Mouse (Mus musculus): ENCODE results near the gene Map2k1. TPM values are rescaled to one million over a fixed set of nuclear protein-coding genes. Genes with fewer than 3 reads are reported as not detected.
A peak's percentile ranks its signal among the peaks of the same experiment; 100 is the strongest.
"Not testable (repeated sequence)": the region's sequence is repeated elsewhere in the genome, so short reads cannot be mapped to it uniquely, and the experiment has no call there.

The Map2k1 gene
- 10 to 100 TPM; 31.5 to 33.0 TPM for polyA plus RNA-seq (2017; shearing (Covaris generic))

DNA sequence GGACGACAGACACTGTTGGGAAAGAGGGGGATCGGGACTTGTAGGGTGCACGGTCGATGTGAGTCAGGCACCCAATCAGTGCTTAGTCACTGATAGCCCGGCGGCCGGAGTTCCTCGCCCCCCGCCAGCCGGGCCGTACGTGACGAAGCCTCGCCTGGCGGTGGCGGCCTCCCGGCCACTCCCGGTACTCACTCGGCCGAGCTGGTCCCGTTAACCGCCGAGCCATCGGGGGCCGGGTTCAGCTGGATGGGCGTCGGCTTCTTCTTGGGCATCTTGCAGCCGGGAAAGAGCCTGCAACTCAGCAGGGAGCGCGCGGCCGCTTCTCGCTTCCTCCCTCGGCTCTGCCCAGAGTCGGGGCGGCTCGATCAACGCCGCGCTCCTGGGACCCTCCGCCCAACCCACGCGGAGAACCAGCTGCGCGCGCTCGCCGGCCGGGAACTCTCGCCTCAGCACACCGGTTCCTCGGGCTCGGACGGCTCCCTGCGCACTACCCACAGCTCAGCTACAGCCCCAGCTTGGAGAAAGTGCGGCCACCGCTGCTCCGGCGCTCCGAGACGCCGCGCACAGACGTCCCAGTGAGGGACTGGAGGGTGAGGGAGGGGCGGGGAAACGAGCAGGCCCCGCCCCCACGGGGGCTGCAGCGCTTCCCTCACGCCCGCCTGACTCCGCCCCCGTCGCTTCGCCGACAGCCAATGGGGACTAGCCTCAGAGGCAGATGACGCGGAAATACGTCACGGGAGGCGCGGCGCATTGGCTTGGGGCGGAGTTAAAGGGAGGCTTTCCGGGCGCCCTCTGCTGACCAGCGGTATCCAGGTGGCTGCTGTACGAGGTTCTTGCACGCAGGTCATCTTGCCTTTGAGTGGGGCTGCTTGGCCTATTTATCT, at the start of gene Map2k1:
Gene Map2k1 (minus strand): TSS at position 611 of the 884 bp plus-strand sequence.
- peak; percentile 97 for ATAC-seq

DNA sequence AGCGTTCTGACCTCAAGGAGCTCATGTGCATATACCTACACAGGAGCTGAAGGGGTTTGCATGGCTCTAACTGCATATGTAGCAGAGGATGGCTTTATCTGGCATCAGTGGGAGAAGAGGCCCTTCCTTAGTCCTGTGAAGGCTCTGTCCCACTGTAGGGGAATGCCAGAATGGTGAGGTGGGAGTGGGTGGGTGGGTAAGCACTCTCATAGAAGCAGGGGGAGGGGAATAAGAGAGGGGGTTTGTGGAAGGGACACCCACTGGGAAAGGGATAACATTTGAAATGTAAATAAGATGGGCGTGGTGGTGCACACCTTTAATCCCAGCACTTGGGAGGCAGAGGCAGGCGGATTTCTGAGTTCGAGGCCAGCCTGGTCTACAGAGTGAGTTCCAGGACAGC, 49.7 kb upstream of the Map2k1 start:
- not testable (repeated sequence) for ATAC-seq

DNA sequence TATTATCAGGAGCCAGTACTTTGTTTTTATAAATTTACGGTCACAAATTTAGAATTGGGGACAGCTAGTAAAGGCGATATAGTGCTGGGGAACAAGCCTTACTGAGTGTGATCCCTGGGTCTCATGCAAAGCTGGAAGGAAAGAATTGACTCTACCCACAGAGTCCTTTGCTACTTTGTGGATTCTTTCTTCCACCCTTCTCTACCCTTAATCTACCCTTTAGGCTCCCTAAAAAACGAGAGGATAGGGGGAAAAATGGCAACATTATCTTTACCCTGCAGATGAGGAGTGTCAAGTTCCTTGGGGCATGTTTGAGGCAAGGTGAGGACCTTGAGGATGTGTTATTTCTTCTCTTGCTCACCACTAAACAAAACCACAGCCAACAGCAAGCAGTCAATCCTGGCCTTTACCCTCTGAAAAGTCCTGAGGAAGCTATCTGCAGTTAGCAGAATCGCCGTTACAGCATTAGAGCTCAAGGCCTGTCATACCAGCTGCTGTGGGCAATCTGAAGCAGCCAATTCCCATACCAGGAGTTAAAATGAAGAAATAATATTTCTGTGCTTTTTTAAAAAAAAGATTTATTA, 29.1 kb upstream of the Map2k1 start:
- no peak for ATAC-seq

DNA sequence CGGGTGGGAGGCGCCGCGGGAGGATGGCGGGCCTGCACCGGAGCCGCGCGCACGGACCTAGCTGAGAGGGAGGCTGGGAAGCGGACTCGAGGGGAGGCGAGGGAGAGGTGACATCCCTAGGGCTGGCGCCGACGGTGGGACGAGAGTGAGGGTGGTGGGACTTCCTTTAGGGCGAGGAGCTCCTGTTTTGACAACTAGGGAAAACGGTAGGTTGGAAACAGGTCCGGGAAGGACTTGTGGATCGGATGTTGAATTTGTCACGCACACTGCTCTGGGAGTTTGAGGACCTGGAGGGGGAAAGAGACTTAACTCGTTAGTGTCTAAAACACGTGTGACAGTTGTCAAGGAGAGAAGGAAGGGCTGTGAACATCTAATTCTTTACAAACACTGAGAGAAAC, 28.3 kb upstream of the Map2k1 start:
- no peak for ATAC-seq

DNA sequence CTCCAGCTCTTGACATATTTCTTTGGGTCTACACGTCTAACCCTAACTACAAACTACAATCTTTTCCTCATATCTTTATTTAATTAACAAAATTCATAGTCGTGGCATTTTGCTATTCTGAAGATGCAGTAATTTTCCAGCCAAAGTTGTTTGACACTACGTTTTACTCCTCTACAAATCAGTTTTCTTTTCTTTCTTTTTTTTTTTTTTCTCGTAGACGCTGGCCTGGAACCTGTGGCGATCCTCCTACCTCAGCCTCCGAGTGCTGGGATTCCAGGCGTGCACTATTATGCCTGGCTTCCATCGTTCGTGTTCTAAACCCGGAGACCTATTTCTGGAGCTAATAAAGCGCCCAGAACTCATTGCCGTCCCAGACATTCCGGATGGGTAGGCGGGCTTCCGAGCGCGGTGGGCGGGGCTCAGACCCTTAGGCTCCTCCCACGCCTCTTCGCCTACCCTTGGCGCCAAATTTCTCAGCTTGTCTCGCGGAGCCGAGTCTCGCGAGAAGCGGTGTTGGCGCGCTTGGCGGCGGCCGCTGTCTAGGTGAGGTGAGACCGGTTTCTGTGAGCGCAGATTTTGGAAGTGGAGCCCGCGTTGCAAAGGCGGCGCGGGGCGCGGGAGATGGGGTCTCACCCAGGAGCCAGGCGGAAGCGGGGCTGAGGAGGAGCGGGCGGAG, 27.8 kb upstream of the Map2k1 start, which contains the start of gene Tipin:
Gene Tipin (plus strand): TSS at position 477 of the 676 bp plus-strand sequence.
- ATAC-seq, result peak; percentile 98

DNA sequence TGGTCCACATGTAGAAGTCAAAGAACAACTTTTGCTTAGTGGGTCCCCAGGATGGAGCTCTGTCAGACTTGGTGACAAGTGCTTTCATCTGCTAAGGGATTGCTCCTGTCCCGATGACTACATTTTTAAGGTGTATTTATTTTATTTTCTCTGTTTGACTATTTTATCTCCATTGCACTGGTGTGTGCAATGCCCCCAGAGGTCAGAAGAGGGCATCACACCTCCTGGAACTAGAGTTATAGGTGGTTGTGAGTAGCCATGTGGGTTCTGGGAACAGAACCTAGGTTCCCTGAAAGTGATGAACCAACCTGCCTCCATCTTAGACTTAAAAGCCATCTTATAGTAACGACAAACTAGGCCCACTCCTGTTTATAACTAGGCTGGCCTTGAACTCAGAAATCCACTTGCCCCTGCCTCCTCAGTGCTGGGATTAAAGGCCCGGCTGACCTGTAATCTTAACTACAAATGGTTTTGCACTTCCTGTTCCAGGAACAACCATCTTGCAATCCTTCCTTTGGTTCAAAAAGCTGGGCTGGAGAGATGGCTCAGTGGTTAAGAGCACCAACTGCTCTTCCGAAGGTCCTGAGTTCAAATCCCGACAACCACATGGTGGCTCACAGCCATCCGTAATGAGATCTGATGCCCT, 25.4 kb upstream of the Map2k1 start:
- ATAC-seq, result no peak

DNA sequence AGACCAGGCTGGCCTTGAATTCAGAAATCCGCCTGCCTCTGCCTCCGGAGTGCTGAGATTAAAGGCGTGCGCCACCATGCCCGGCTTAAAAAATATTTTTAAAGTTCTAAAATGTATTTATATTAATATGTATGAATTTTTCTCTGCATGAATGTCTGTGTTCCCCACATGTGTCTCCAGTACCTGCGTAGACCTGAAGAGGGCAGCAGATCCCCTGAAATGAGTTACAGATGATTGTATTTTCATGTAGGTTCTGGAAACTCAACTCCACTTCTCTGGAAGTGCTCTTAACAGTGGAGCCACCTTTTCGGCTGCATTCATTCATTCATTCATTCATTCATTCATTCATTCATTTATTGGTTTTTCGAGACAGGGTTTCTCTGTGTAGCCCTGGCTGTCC, 24.3 kb upstream of the Map2k1 start:
- ATAC-seq, result no peak

DNA sequence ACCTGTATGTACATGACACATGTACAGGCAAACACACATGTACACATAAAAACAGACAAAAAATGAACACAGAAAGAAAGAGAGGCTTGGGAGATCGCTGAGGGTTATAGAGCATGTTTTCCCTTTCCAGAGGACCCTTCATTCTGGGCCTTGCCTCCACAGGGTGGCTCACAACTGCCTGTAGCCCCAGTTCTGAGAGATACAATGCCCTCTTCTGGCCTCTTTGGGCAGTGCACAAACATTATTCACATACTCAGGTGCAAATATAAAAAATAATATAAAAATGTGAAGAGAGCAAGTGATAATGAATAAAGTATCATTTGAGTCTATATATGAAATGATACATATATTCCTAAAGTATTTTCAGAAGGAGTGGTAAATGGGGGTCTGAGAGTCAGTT, 21.5 kb upstream of the Map2k1 start:
- no peak for ATAC-seq

DNA sequence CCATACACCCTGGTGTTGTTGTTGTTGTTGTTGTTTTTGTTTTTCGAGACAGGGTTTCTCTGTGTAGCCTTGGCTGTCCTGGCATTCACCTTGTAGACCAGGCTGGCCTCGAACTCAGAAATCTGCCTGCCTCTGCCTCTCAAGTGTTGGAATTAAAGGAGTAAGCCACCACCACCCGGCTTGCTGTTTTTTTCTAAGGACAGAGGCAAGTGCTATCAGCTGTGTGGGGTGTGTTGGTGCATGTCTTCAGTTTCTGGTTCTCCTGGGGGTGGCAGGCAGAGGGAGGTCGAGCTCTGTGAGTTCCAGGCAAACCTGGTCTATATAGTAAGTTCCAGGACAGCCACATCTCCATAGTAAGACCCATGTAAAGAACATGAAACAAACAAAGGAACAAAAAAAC, 20.9 kb upstream of the Map2k1 start:
- no peak for ATAC-seq

DNA sequence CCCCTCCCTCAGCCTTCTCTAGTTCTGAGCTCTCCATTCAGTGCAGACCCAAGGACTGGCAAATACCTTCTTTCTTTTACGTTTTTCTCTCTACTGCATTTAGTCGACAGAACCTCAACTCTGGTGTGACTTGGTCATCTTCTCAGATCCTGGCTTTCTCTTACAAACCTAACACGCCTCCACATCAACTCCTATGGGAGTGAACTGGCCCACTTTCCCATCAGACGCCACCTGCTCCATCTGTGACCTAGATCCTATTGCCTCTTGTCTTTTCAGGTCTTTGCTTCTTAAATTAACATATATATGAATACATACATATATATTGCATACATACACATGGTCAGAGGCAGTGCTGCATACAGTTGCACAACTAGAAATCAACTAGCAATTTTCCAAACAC, 20.3 kb upstream of the Map2k1 start:
- no peak for ATAC-seq

DNA sequence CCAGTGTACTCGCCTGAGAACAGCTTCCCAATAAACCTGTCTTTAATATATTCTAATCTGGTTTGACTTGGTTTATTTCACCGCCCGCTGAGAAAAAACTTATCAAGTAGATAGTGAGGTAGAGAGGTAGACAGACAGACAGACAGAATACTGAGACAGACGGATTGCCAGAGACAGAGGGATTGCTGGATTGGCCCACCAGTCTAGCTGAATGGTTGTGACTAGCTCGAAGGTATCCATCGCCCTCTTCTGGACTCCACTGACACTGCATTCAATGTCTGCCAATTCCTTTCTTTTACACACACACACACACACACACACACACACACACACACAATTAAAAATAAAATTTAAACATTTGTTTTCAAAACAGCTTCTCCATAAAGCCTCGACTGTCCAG, 19.2 kb upstream of the Map2k1 start:
- no peak for ATAC-seq

DNA sequence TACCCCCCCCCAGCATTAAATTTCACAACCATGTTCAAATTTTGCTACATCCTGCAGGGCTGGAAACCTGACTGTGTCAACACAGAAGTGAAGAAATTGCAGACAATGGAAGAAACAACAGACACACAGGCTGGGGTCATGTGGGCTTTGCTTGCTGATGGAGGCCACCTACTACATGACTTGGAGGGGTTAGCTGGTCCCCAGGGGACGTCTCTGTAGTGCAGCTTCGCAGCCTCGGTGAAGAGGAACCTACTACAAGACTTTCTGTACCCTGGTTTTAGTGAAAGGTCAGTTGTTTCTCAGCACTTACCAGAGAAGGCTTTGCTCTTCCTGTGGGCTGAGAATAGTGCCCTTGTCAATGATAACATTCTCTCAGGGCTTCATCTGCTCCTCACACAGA, 17.8 kb upstream of the Map2k1 start:
- no peak for ATAC-seq

DNA sequence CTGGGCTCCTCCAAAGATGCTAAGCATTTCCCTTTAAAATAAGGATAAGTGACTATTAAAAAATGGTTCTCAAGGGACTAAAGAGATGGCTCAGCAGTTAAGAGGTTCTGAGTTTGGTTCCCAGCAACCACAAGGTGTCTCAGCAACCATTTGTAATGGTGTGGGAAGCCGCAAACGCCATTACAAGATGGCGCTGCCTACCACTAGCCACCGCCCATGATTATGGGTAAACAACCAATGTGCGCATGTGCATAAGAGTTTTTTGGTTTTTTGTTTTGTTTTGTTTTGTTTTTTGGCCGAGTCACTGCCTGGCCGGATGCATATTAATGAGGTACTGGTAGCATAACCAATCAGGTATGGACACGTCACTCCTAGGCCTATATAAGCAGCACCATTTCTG, 15.4 kb upstream of the Map2k1 start:
- not testable (repeated sequence) for ATAC-seq

DNA sequence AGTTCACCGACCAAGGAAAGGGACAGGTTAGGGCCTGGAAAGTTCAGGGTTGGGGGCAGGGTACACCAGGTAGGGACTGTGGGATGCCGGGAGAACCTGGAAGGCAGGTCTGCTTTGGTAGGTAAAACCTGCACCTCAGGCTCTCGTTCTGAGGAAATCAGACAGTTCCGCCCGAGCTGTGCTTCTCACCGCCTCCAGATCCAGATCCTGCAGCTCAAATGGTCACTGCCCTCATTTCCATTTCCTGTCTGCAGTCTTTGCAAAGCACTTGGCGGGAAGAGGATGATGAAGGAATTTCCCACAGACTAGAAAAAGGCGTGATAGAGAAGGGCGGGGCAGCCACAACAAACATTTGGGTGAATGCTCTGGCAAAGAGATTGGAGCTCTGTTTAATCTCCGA, 14.8 kb upstream of the Map2k1 start:
- no peak for ATAC-seq

DNA sequence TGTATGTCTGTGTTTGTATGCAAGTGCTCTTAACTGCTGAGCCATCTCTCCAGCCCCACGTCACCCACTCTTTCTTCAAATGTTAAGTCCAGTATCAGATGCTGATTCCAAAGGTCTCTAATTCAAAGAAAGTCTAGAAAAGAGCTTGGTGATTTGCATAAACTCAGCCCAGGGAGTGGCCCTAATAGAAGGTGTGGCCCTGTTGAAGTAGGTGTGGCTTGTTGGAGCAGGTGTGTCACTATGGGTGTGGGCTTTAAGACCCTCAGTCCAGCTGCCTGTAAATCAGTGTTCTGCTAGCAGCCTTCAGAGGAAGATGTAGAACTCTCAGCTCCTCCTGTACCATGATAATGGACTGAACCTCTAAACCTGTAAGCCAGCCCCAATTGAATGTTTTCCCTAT, 13.8 kb upstream of the Map2k1 start:
- no peak for ATAC-seq

DNA sequence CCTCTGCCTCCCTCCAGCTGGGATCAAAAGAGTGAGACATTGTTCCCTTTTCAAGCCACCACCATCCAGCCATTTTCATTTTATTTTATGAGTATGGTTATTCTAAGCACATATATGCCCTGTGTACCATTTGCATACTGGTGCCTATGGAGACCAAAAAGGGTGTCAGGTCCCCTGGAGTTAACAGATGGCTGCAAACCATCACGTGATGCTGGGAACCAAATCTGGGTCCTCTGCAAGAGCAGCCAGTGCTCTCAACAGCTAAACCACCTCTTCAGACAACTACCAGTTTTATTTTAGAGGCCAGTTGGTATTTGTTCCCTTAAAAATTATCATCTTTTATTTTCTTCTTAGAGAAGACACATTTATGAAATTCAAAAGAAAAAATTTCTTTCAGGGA, 11.4 kb upstream of the Map2k1 start:
- ATAC-seq, result no peak

DNA sequence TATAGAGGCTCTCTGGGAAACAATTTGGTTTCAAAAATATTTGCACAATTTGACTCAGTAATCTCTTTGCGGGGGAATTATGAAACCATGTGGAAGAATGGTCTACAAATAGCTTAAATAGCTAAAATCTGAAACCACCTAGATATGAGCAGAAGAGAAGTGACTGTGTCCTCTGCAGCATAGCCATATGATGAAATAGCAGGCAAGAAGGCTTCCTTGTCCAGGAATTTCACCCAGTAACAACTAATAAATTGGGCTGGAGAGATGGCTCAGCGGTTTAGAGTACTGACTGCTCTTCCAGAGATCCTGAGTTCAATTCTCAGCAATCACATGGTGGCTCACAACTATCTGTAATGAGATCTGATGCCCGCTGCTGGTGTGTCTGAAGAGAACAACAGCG, 7.6 kb upstream of the Map2k1 start:
- no peak for ATAC-seq

DNA sequence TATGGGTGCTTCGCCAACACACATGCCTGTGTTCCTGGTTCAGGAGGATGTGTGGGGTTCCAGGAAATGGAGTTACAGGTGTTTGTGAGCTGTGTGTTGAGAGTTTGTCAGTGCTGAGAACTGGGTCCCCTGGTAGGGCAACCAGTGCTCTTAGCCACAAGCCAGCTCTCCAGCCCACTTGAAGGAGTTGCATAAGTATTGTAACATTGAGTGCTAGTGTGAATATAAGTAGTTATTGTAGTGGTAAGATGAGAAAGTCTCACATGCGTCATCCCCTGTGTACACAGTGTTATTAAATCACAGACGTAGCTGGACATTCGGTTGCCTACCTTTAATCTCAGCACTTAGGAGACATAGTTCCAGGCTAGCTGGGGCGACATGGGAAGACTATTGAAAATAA, 6.5 kb upstream of the Map2k1 start:
- no peak for ATAC-seq

DNA sequence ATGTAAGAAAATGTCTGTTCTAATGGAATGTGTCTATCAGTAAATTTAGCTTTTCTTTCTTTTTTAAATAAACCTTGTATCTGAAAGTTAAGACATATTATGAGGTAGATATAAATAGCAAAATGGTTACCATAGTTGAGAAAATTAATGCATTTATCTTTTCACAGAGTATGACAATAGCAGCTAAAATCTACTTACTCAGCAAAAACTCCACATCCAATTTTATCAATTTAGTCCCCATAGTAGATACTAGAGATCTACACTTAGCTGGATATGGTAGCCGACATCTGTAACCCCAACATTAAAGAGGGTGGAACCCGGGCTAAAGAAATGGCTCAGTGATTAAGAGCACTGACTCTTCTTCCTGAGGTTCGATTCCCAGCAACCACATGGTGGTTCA, 2.8 kb upstream of the Map2k1 start:
- no peak for ATAC-seq

DNA sequence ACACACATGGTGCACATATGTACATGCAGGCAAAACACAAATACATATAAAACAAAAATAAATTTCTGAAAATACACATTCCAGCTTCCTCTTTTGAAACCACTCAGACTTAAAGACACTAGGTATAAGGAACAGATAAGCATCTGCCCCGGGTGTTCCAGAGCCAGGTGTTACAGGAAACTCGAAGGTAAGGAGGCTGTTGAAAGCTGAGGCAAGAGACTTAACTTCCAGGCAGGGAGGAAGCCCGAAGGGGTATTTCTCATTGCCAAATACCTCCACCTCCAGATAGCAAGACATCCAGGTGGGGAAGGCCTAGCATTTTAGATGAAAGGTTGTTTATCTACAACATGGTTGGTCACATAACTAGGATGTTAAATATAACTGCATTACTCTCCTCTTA, 2.0 kb upstream of the Map2k1 start:
- ATAC-seq, result no peak

DNA sequence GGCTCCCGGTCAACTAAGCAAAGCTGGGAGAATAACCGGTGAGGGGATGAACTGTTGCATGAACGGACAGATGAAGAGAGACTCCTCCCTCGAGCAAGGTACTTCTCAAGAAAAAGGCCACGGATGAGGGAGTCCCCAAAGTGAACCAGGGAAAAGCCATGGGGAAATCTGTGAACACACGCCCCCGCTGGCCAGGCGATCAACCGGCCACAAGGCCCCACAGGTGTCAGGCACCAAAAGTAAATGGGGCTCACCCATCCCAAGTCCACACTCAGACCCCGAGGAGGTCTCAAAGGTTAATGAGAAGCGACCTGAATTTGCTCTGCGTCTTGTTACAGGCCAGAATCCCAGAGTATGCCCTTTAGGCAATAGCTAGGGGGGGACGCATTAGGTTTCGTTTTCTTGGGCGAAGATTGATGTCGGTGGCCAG, 825 bp downstream of the Map2k1 start:
- ATAC-seq, result no peak

DNA sequence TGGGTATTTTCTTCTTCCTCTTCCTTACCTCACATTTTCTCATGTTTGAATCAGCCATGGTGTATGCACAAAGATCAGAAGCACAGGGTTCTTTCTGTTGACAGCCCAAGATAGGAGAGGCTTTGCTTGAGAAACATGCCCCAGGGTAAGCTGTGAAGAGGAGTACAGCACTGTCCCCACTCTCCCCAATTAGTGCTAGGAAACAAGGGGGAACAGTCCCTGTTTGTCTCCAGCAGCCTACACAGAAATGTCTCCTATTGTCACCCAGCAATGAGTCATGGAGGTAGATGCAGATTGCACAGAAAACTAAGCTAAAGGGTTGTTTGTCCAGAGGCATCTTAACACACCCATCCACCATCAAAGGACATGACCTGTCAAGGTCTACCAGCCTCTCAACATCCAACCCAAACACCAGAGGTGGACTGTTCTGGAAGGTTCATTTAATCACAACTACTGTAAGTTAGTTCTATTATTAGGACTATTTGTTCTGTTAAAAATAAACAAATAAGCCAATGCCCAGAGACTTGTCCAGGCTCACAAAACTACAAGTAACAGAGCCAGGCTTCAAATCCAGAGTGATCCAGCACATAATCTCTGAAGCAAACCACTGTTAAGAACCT, 3.2 kb downstream of the Map2k1 start:
- no peak for ATAC-seq

DNA sequence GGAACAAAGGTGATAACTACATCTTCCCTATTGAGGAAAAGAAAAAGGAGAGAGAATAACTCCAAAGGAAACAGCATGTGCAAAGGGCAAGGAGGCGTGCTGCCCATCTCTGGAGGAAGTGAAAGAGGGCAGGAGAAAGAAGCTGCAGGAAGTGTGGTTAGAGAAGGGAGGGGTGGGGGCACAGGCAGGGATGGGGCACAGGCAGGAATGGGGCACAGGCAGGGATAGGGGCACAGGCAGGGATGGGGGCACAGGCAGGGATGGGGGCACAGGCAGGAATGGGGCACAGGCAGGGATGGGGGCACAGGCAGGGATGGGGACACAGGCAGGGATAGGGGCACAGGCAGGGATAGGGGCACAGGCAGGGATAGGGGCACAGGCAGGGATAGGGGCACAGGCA, 4.1 kb downstream of the Map2k1 start:
- ATAC-seq, result no peak

Data from CD4-positive, CD25-positive, alpha-beta regulatory T cell, adult 4 months (primary cell).